Mouse (Mus musculus): ENCODE results near the gene Olfr474. TPM values are rescaled to one million over a fixed set of nuclear protein-coding genes. Genes with fewer than 3 reads are reported as not detected.

The Olfr474 gene
- not detected in 2 replicates for polyA plus RNA-seq (2012; rRNA removed; ENCODE audit: low replicate concordance)

GRCm38 (mm10) chr7:107954343-107954742 lies at the start of gene Olfr474:
Gene Olfr474, plus strand, starts transcription at chr7:107954643.

GRCm38 (mm10) chr7:107930146-107930545 lies 24.3 kb upstream of the Olfr474 start, which contains the start of gene Olfr473:
Gene Olfr473, plus strand, starts transcription at chr7:107930446.

GRCm38 (mm10) chr7:107964503-107964902 lies 10.1 kb downstream of the Olfr474 start, which contains the start of gene Olfr476:
Gene Olfr476, plus strand, starts transcription at chr7:107964803.

GRCm38 (mm10) chr7:107986393-107986792 lies 31.9 kb downstream of the Olfr474 start, which contains the start of gene Olfr477:
Gene Olfr477, plus strand, starts transcription at chr7:107986693.

Other genes with a start within 250 kb of the Olfr474 start
- gene Cyb5r2, start 196.6 kb upstream of the Olfr474 start, polyA plus RNA-seq (2012; rRNA removed; ENCODE audit: low replicate concordance) = 0.04 TPM in 1 of 2 replicates, not detected in the other
- not detected in 2 replicates for gene Ovch2, start 153.4 kb upstream of the Olfr474 start, polyA plus RNA-seq (2012; rRNA removed; ENCODE audit: low replicate concordance)
- gene Olfr467, start 142.4 kb upstream of the Olfr474 start, polyA plus RNA-seq (2012; rRNA removed; ENCODE audit: low replicate concordance) = not detected in 2 replicates
- gene Olfr469, start 129.1 kb upstream of the Olfr474 start, polyA plus RNA-seq (2012; rRNA removed; ENCODE audit: low replicate concordance) = not detected in 2 replicates
- not detected in 2 replicates for gene Olfr470, start 107.2 kb upstream of the Olfr474 start, polyA plus RNA-seq (2012; rRNA removed; ENCODE audit: low replicate concordance)
- not detected in 2 replicates for gene Olfr472, start 56.7 kb upstream of the Olfr474 start, polyA plus RNA-seq (2012; rRNA removed; ENCODE audit: low replicate concordance)
- not detected in 2 replicates for gene Olfr473, start 24.2 kb upstream of the Olfr474 start, polyA plus RNA-seq (2012; rRNA removed; ENCODE audit: low replicate concordance)
- not detected in 2 replicates for gene Olfr476, start 10.2 kb downstream of the Olfr474 start, polyA plus RNA-seq (2012; rRNA removed; ENCODE audit: low replicate concordance)
- not detected in 2 replicates for gene Olfr477, start 32.0 kb downstream of the Olfr474 start, polyA plus RNA-seq (2012; rRNA removed; ENCODE audit: low replicate concordance)
- gene Olfr478, start 79.3 kb downstream of the Olfr474 start, polyA plus RNA-seq (2012; rRNA removed; ENCODE audit: low replicate concordance) = not detected in 2 replicates
- not detected in 2 replicates for gene Olfr479, start 96.0 kb downstream of the Olfr474 start, polyA plus RNA-seq (2012; rRNA removed; ENCODE audit: low replicate concordance)
- not detected in 2 replicates for gene Olfr480, start 112.7 kb downstream of the Olfr474 start, polyA plus RNA-seq (2012; rRNA removed; ENCODE audit: low replicate concordance)
- not detected in 2 replicates for gene Olfr481, start 125.2 kb downstream of the Olfr474 start, polyA plus RNA-seq (2012; rRNA removed; ENCODE audit: low replicate concordance)
- not detected in 2 replicates for gene Olfr482, start 142.9 kb downstream of the Olfr474 start, polyA plus RNA-seq (2012; rRNA removed; ENCODE audit: low replicate concordance)
- not detected in 2 replicates for gene Olfr483, start 146.2 kb downstream of the Olfr474 start, polyA plus RNA-seq (2012; rRNA removed; ENCODE audit: low replicate concordance)
- gene Olfr484, start 172.8 kb downstream of the Olfr474 start, polyA plus RNA-seq (2012; rRNA removed; ENCODE audit: low replicate concordance) = not detected in 2 replicates
- gene Olfr485, start 205.2 kb downstream of the Olfr474 start, polyA plus RNA-seq (2012; rRNA removed; ENCODE audit: low replicate concordance) = not detected in 2 replicates
- not detected in 2 replicates for gene Olfr486, start 218.1 kb downstream of the Olfr474 start, polyA plus RNA-seq (2012; rRNA removed; ENCODE audit: low replicate concordance)